Mouse (Mus musculus) liver, embryonic 16.5 days (tissue): ENCODE results near the gene Nfib. TPM values are rescaled to one million over a fixed set of nuclear protein-coding genes. Genes with fewer than 3 reads are reported as not detected.

Experiments used
- ATAC-seq: fragments of 200-750 bp; cut with Nextera tagmentation; 2 replicates; pipeline ENCODE4 v1.8.0; 2017; ENCODE audit warnings: low read depth, mild to moderate bottlenecking, moderate number of reproducible peaks, moderate library complexity
- H3K27ac ChIP-seq: fragments of 300-500 bp; sonication (generic); 2 replicates; pipeline ENCODE4 v1.5.1; 2014; ENCODE audit warnings: mild to moderate bottlenecking, low read length
- H3K27me3 ChIP-seq: fragments of 300-500 bp; sonication (generic); 2 replicates; pipeline ENCODE4 v1.6.1; 2014; ENCODE audit warnings: low read depth, low read length, mixed read lengths; ENCODE audit not compliant: control insufficient read depth, insufficient read depth
- H3K36me3 ChIP-seq: fragments of 300-500 bp; sonication (generic); 2 replicates; pipeline ENCODE4 v1.6.1; 2014; ENCODE audit warnings: mild to moderate bottlenecking; ENCODE audit not compliant: control insufficient read depth, insufficient read depth
- H3K4me1 ChIP-seq: fragments of 300-500 bp; sonication (generic); 2 replicates; pipeline ENCODE4 v1.6.1; 2014; ENCODE audit warnings: low read depth, low read length, mixed read lengths; ENCODE audit not compliant: control insufficient read depth
- H3K4me2 ChIP-seq: fragments of 300-500 bp; sonication (generic); 2 replicates; pipeline ENCODE4 v1.6.1; 2014; ENCODE audit warnings: low read depth, low read length, mixed read lengths
- H3K4me3 ChIP-seq: fragments of 300-500 bp; sonication (generic); 2 replicates; pipeline ENCODE4 v1.5.1; 2014; ENCODE audit warnings: low read depth, mild to moderate bottlenecking, low read length
- H3K9ac ChIP-seq: fragments of 300-500 bp; sonication (generic); 2 replicates; pipeline ENCODE4 v1.6.1; 2014; ENCODE audit warnings: low read depth, low read length
- H3K9me3 ChIP-seq: fragments of 300-500 bp; sonication (generic); replicated peaks from 2 replicates; pipeline ENCODE4 v1.6.1; 2016; ENCODE audit warnings: low read length; ENCODE audit not compliant: control insufficient read depth
- WGBS: fragments of 180-500 bp; shearing (Covaris S2); extraction: QIAGEN DNeasy Blood & Tissue Kit; methylation state at CpG from one replicate; pipeline ENCODE4 v1.1.7; 2014; ENCODE audit not compliant: insufficient replicate concordance; 5-methylcytosine and 5-hydroxymethylcytosine counted together
- polyA plus RNA-seq: library from polyadenylated mRNA; unstranded; fragments of >200 nt; fragmentation: Nextera tagmentation; extraction: Ambion mirVana; gene quantifications from 2 replicates; pipeline ENCODE4 v1.2.1, GENCODE M21; 2015

The Nfib gene
- polyA plus RNA-seq, 1 experiment from 2014 or later = 5.4 TPM

- H3K27me3 ChIP-seq = no peaks in the 10 kb centered on the region
- no peak overlapping the region for H3K4me2 ChIP-seq
- H3K4me1 ChIP-seq = no peaks in the 10 kb centered on the region
- WGBS = 52% methylated on average over 4 of the region's 4 CpGs
- H3K36me3 ChIP-seq = no peaks in the 10 kb centered on the region
- H3K4me3 ChIP-seq = no peak overlapping the region
- no peak overlapping the region for H3K9ac ChIP-seq
- no peaks in the 10 kb centered on the region for H3K9me3 ChIP-seq
- H3K27ac ChIP-seq = no peak overlapping the region
- ATAC-seq = no peak
These were observed 375.5 kb downstream of the Nfib start for GRCm38 (mm10) chr4:82330095-82330494.

- Histone ChIP-seq H3K9ac (no peak overlapping the region), H3K4me1 (no peaks in the 10 kb centered on the region), H3K27ac (no peak overlapping the region), H3K4me2 (no peak overlapping the region), H3K27me3 (no peaks in the 10 kb centered on the region), H3K4me3 (no peak overlapping the region), H3K36me3 (no peaks in the 10 kb centered on the region; the same call in 1 of the 2 replicates), H3K9me3 (no peaks in the 10 kb centered on the region)
- WGBS = 40% methylated on average over 3 of the region's 3 CpGs
- no peak for ATAC-seq
These were observed 379.4 kb downstream of the Nfib start for GRCm38 (mm10) chr4:82326140-82326529.

DNA sequence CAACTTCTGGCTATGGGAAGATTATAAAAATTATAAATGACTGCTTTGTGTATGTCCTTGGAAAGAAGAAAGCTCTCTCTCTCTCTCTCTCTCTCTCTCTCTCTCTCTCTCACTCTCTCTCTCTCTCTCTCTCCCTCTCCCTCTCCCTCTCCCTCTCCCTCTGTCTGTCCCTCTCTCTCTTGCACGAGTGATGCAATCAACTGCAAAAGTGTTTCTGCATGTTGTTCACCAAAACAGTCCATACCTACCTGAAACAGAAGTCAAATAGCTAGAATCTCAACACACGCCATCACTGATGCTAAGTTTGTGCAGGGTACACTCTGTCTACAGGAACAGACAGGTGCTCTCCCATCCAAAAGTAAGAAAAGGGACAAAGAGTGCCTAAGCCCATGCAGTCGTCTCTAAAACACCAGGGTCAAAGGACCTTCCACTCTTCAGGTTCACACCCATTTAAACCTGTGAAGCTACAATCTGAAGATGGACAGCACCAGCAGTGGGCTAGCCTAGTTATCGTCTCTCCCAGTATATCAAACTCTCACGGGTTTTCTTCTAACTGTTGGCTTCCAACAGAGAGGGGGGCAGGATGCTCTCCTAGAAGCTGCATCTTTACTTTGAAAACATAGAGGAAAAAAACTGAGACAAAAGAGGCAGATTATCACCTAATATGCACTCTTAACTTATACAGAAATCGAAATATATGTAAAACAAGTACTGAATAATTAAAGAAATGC, 380.0 kb downstream of the Nfib start:
- Histone ChIP-seq H3K9me3 (no peaks in the 10 kb centered on the region), H3K4me2 (no peak overlapping the region), H3K27me3 (no peaks in the 10 kb centered on the region), H3K4me3 (no peak overlapping the region), H3K36me3 (no peaks in the 10 kb centered on the region; the same call in 1 of the 2 replicates), H3K27ac (no peak overlapping the region), H3K9ac (no peak overlapping the region), H3K4me1 (no peaks in the 10 kb centered on the region)
- no peak for ATAC-seq
- WGBS = 50% methylated on average over 6 of the region's 6 CpGs

DNA sequence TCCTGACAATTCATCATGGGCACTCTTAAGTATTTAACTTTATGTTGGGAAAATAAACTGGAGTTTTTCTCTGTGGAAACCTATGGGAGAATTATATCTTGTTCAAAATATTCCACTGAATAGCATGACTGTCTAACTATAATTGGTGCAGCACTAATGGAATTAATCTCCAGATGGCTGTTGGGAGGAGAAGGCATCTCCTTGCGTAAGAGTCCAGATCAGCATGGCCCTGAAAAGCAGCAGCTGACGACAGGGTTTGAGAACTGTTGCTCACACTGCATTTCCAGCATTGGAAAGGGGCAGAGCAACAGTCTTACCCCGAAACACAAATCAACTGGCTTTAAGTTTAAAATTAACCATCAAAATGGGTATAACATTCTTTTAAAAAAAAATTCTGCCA, 380.6 kb downstream of the Nfib start:
- no peaks in the 10 kb centered on the region; the same call in 1 of the 2 replicates for H3K36me3 ChIP-seq
- no peak overlapping the region for H3K4me2 ChIP-seq
- no peaks in the 10 kb centered on the region for H3K4me1 ChIP-seq
- WGBS = 55% methylated on average over 3 of the region's 3 CpGs
- no peak for ATAC-seq
- H3K4me3 ChIP-seq = no peak overlapping the region
- no peaks in the 10 kb centered on the region for H3K9me3 ChIP-seq
- no peak overlapping the region for H3K9ac ChIP-seq
- no peaks in the 10 kb centered on the region for H3K27me3 ChIP-seq
- no peak overlapping the region for H3K27ac ChIP-seq

GRCm38 (mm10) chr4:82321008-82321407, 384.5 kb downstream of the Nfib start:
- Histone ChIP-seq H3K27ac (no peak overlapping the region), H3K9ac (no peak overlapping the region), H3K27me3 (no peaks in the 10 kb centered on the region), H3K36me3 (no peaks in the 10 kb centered on the region; the same call in 1 of the 2 replicates), H3K4me1 (no peaks in the 10 kb centered on the region), H3K4me2 (no peak overlapping the region), H3K4me3 (no peak overlapping the region), H3K9me3 (no peaks in the 10 kb centered on the region)
- ATAC-seq = no peak
- 60% methylated on average over 4 of the region's 4 CpGs for WGBS

DNA sequence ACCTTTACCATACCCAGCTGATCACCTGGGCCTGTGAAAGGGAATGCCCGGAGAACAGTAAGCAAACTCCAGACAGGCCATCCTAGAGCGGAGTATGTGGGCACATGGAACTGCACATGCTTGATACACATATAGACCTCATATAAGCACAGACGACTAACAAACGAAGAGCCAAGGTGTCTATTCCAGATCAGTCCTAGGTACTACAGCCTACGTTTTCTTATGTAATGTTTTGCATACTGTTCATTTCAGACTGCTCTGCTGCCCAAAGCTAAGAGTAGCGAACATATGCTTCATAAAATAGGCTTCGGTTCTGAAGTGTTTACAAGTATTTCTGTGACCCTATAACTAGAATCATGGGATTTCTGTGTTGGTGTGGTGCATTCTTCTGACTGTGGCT, 386.2 kb downstream of the Nfib start:
- ATAC-seq = no peak
- Histone ChIP-seq H3K27ac (no peak overlapping the region), H3K36me3 (no peaks in the 10 kb centered on the region; the same call in 1 of the 2 replicates), H3K4me1 (no peaks in the 10 kb centered on the region), H3K4me3 (no peak overlapping the region), H3K9me3 (no peaks in the 10 kb centered on the region), H3K27me3 (no peaks in the 10 kb centered on the region), H3K4me2 (no peak overlapping the region), H3K9ac (no peak overlapping the region)
- 77% methylated on average over 7 of the region's 7 CpGs for WGBS

DNA sequence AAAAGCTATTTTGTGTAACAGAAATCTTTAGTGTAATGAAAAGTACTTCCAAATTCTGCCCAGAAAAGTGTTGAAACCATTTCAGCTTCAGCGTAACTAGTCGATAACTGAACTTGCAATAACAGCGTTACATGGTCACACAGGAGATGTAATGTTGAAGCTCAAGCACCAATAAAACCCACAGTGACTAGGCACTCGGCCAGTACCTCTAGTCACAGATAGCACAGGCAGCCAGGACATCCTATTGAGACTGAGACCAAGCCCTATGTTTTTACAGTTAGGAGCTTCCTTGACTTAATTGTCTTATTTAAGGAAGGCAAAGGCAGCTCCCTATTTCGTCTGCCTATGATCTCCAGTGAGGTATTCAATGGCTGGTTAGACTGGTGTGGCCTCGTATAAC, 389.4 kb downstream of the Nfib start:
- no peak for ATAC-seq
- no peaks in the 10 kb centered on the region for H3K27me3 ChIP-seq
- no peaks in the 10 kb centered on the region for H3K9me3 ChIP-seq
- no peak overlapping the region for H3K4me2 ChIP-seq
- H3K4me1 ChIP-seq = no peaks in the 10 kb centered on the region
- no peak overlapping the region for H3K4me3 ChIP-seq
- 52% methylated on average over 6 of the region's 6 CpGs for WGBS
- H3K36me3 ChIP-seq = no peaks in the 10 kb centered on the region
- H3K27ac ChIP-seq = no peak overlapping the region
- H3K9ac ChIP-seq = no peak overlapping the region

- no peak for ATAC-seq
These were observed 389.8 kb downstream of the Nfib start for GRCm38 (mm10) chr4:82315710-82316109.

DNA sequence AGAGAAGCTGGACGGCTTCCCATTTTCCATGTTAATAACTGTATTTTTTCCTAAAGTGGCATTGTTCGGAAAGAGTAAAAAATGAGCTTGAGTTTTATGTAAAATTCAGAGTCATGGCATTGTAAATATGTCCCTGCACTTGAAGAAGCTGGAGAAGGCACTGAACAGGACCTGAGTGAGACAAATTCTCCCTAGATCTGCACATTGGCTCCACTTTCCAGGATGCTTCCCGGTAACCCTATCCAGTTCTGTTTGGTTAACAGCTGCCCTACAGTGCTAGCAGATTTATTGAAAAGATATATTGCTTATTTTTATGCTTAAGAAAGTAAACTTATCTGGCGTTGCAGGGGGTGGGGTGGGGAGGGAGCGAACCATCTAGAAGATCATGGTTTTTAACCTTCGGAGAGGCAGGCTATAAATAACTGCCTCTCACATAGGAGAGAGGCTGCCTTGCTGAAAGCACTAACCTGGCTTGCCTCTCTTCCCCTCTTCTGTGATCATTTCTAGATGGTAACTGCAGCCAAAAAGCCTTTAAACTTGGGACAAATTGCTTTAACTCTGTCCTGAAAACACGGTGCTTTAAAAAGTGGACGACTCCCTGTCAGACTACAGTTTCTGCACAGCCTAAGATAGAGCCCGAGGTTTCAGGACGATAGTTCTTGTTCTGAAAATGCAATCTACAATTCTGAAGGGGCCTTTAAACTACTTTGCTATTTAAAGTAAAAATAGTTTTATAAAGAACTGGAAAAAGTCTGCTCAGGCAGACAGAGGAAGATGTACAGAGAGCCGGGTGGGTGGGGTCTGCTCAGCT, 394.4 kb downstream of the Nfib start:
- no peaks in the 10 kb centered on the region for H3K27me3 ChIP-seq
- no peak for ATAC-seq
- no peak overlapping the region for H3K27ac ChIP-seq
- 55% methylated on average over 11 of the region's 11 CpGs for WGBS
- no peaks in the 10 kb centered on the region for H3K9me3 ChIP-seq
- no peak overlapping the region for H3K4me3 ChIP-seq
- H3K4me1 ChIP-seq = no peaks in the 10 kb centered on the region
- H3K36me3 ChIP-seq = no peaks in the 10 kb centered on the region
- H3K4me2 ChIP-seq = no peak overlapping the region
- no peak overlapping the region for H3K9ac ChIP-seq

More at GRCm38 (mm10) chr4:82315710-82316109, 389.8 kb downstream of the Nfib start:
- Histone ChIP-seq H3K4me2 (no peak overlapping the region), H3K4me1 (no peaks in the 10 kb centered on the region), H3K36me3 (no peaks in the 10 kb centered on the region), H3K27ac (no peak overlapping the region), H3K27me3 (no peaks in the 10 kb centered on the region), H3K9ac (no peak overlapping the region), H3K4me3 (no peak overlapping the region), H3K9me3 (no peaks in the 10 kb centered on the region)
- WGBS = 51% methylated on average over 2 of the region's 2 CpGs
